Mouse (Mus musculus) brain, adult 2 months (tissue): ENCODE results near the gene Lingo2.
A peak's percentile ranks its signal among the peaks of the same experiment; 100 is the strongest.

ENCODE experiments used
- DNase-seq: peaks from one replicate; pipeline ENCODE4 v3.0.0; 2011; ENCODE audit warnings: low read depth, low spot score

The Lingo2 gene

GRCm38 (mm10) chr4:36951150-36951954 lies at the start of gene Lingo2:
TSS of gene Lingo2 (minus strand) at chr4:36951747.
- peak; percentile 61 for DNase-seq

GRCm38 (mm10) chr4:36973358-36973757 lies 21.8 kb upstream of the Lingo2 start:
- DNase-seq, result no peak

- DNase-seq, result peak; percentile 72
Measured at GRCm38 (mm10) chr4:36952431-36953429, 1.2 kb upstream of the Lingo2 start.

GRCm38 (mm10) chr4:36951955-36952215 lies 338 bp upstream of the Lingo2 start:
- no peak for DNase-seq

- peak; percentile 41 for DNase-seq
Measured at GRCm38 (mm10) chr4:36950790-36951149, 777 bp downstream of the Lingo2 start.

GRCm38 (mm10) chr4:36950021-36950751 lies 1.4 kb downstream of the Lingo2 start:
- DNase-seq, result peak; percentile 85

GRCm38 (mm10) chr4:36890810-36891209 lies 60.7 kb downstream of the Lingo2 start:
- no peak for DNase-seq

- no peak for DNase-seq
Measured at GRCm38 (mm10) chr4:36890365-36890764, 61.2 kb downstream of the Lingo2 start.

GRCm38 (mm10) chr4:36874781-36875180 lies 76.8 kb downstream of the Lingo2 start:
- peak; percentile 85 for DNase-seq

GRCm38 (mm10) chr4:36824982-36825381 lies 126.6 kb downstream of the Lingo2 start:
- DNase-seq, result no peak

- peak; percentile 73 for DNase-seq
Measured at GRCm38 (mm10) chr4:36821914-36822313, 129.6 kb downstream of the Lingo2 start.

GRCm38 (mm10) chr4:36775088-36775487 lies 176.5 kb downstream of the Lingo2 start:
- DNase-seq, result no peak

- no peak for DNase-seq
Measured at GRCm38 (mm10) chr4:36730691-36731090, 220.9 kb downstream of the Lingo2 start.

- DNase-seq, result no peak
Measured at GRCm38 (mm10) chr4:36716411-36716810, 235.1 kb downstream of the Lingo2 start.

- no peak for DNase-seq
Measured at GRCm38 (mm10) chr4:36698888-36699287, 252.7 kb downstream of the Lingo2 start.

GRCm38 (mm10) chr4:36696810-36697209 lies 254.7 kb downstream of the Lingo2 start:
- peak; percentile 33 for DNase-seq

- no peak for DNase-seq
Measured at GRCm38 (mm10) chr4:36659920-36660319, 291.6 kb downstream of the Lingo2 start.

GRCm38 (mm10) chr4:36647753-36648152 lies 303.8 kb downstream of the Lingo2 start:
- no peak for DNase-seq

GRCm38 (mm10) chr4:36635666-36636065 lies 315.9 kb downstream of the Lingo2 start:
- peak; percentile 45 for DNase-seq

- no peak for DNase-seq
Measured at GRCm38 (mm10) chr4:36576801-36577200, 374.7 kb downstream of the Lingo2 start.

- DNase-seq, result no peak
Measured at GRCm38 (mm10) chr4:36576256-36576655, 375.3 kb downstream of the Lingo2 start.

- no peak for DNase-seq
Measured at GRCm38 (mm10) chr4:36566544-36566943, 385.0 kb downstream of the Lingo2 start.
